Mouse (Mus musculus): ENCODE data around the gene Ift46. TPM values are rescaled to one million over a fixed set of nuclear protein-coding genes. Genes with fewer than 3 reads are reported as not detected.

Ift46 gene
- total and polyA plus RNA-seq, 3 experiments = 30.2 to 51.9 TPM; not detected in 1

GRCm38 (mm10) chr9:44748473-44748872, 19.2 kb upstream of the Ift46 start:
- no peak for TF ChIP-seq USF1 (IDR thresholded peaks at IDR 0.05; ENCODE audit: low read depth, low read length)
- TF ChIP-seq ZMIZ1 (IDR thresholded peaks at IDR 0.05; ENCODE audit: low read depth, low read length) = no peak
- no peak for TF ChIP-seq ETS1 (IDR thresholded peaks at IDR 0.05; ENCODE audit: low read depth, low read length)
- TF ChIP-seq KAT2A (conservative IDR thresholded peaks at IDR 0.05; ENCODE audit: low read depth, low read length) = no peak
- no peak for TF ChIP-seq POLR2AphosphoS5 (IDR thresholded peaks at IDR 0.05; ENCODE audit: borderline replicate concordance, low read depth, low read length)
- TF ChIP-seq GABPA (IDR thresholded peaks at IDR 0.05; ENCODE audit: low read depth, low read length) = no peak
- no peak for TF ChIP-seq NELFE (IDR thresholded peaks at IDR 0.05; ENCODE audit: low read depth, low read length)
- no peak for TF ChIP-seq TAL1 (IDR thresholded peaks at IDR 0.05; ENCODE audit: low read length)
- TF ChIP-seq ZNF384 (IDR thresholded peaks at IDR 0.05; ENCODE audit: low read depth, low read length) = no peak
- peaks cover 0 to 40% of the 10 kb centered on the region in 2 experiments; a peak in 2 of 4 replicates for H3K36me3 ChIP-seq (ENCODE audit: control insufficient read depth in 1 of 2, insufficient read depth in 2 of 2, low read length in 2 of 2)

GRCm38 (mm10) chr9:44760873-44761272, 6.8 kb upstream of the Ift46 start:
- Histone ChIP-seq H3K27me3 (ENCODE audit: control insufficient read depth in 1 of 2, insufficient read depth in 2 of 2, low read length in 2 of 2) (no peaks in the 10 kb centered on the region), H3K36me3 (ENCODE audit: control insufficient read depth in 1 of 2, insufficient read depth in 2 of 2, low read length in 2 of 2) (peaks cover 25 to 40% of the 10 kb centered on the region in 2 experiments), H3K9ac (ENCODE audit: control insufficient read depth, low read depth, low read length, poor library complexity, severe bottlenecking) (no peak overlapping the region), H3K9me3 (replicated peaks; ENCODE audit: insufficient read depth, low read length) (no peaks in the 10 kb centered on the region), H3K79me2 (ENCODE audit: control insufficient read depth, insufficient read depth, low read length, poor library complexity) (peaks cover 51% of the 10 kb centered on the region), H3K4me3 (ENCODE audit: control insufficient read depth in 1 of 2, insufficient read depth in 1 of 2, low read depth in 2 of 2, low read length in 2 of 2) (no peak overlapping the region), H3K27ac (ENCODE audit: control insufficient read depth, low read depth, low read length) (no peak overlapping the region), H3K4me1 (ENCODE audit: control insufficient read depth in 1 of 2, insufficient read depth in 2 of 2, low read length in 2 of 2) (peaks cover 5 to 11% of the 10 kb centered on the region in 2 experiments; a peak in 3 of 4 replicates)
- DNase-seq (ENCODE audit: low read depth, low spot score) = no peak
- TF ChIP-seq MEF2A (IDR thresholded peaks at IDR 0.05; ENCODE audit: extremely low read depth, insufficient replicate concordance, low read depth, low read length, poor library complexity, severe bottlenecking) = no peak
- TF ChIP-seq ETS1 (IDR thresholded peaks at IDR 0.05; ENCODE audit: low read depth, low read length) = no peak
- no peak for TF ChIP-seq EP300 (IDR thresholded peaks at IDR 0.05; ENCODE audit: low read depth in 1 of 2, low read length in 2 of 2)
- TF ChIP-seq SIN3A (IDR thresholded peaks at IDR 0.05; ENCODE audit: low read length) = no peak
- no peak for TF ChIP-seq ZNF384 (IDR thresholded peaks at IDR 0.05; ENCODE audit: low read depth, low read length)
- TF ChIP-seq BHLHE40 (IDR thresholded peaks at IDR 0.05; ENCODE audit: borderline replicate concordance, low read depth, low read length) = no peak
- no peak for TF ChIP-seq JUND (IDR thresholded peaks at IDR 0.05; ENCODE audit: low read depth, low read length)
- no peak for TF ChIP-seq MYC (IDR thresholded peaks at IDR 0.05; ENCODE audit: low read depth, low read length)
- TF ChIP-seq POLR2AphosphoS2 (IDR thresholded peaks at IDR 0.05; ENCODE audit: low read length) = no peak
- no peak for TF ChIP-seq CTCF (IDR thresholded peaks at IDR 0.05 in 2 of 3, conservative IDR thresholded peaks at IDR 0.05 in 1 of 3; ENCODE audit: control insufficient read depth in 1 of 3, insufficient read depth in 1 of 3, low read depth in 2 of 3, low read length in 3 of 3, poor library complexity in 1 of 3, severe bottlenecking in 1 of 3)
- no peak for TF ChIP-seq USF1 (IDR thresholded peaks at IDR 0.05; ENCODE audit: low read depth, low read length)
- TF ChIP-seq POLR2A (IDR thresholded peaks at IDR 0.05; ENCODE audit: control insufficient read depth in 1 of 2, insufficient read depth in 1 of 2, low read depth in 1 of 2, low read length in 2 of 2, poor library complexity in 1 of 2) = no peak
- no peak for TF ChIP-seq MAFK (IDR thresholded peaks at IDR 0.05; ENCODE audit: borderline replicate concordance, low read depth, low read length)
- TF ChIP-seq E2F4 (IDR thresholded peaks at IDR 0.05; ENCODE audit: borderline replicate concordance, low read depth, low read length) = no peak
- TF ChIP-seq CHD2 (IDR thresholded peaks at IDR 0.05; ENCODE audit: low read length) = no peak

More at GRCm38 (mm10) chr9:44748473-44748872, 19.2 kb upstream of the Ift46 start:
- Histone ChIP-seq H3K27me3 (ENCODE audit: control insufficient read depth in 1 of 2, insufficient read depth in 2 of 2, low read length in 2 of 2) (no peaks in the 10 kb centered on the region), H3K4me3 (ENCODE audit: control insufficient read depth in 1 of 2, insufficient read depth in 1 of 2, low read depth in 2 of 2, low read length in 2 of 2) (no peak overlapping the region), H3K4me1 (ENCODE audit: control insufficient read depth in 1 of 2, insufficient read depth in 2 of 2, low read length in 2 of 2) (no peaks in the 10 kb centered on the region), H3K79me2 (ENCODE audit: control insufficient read depth, insufficient read depth, low read length, poor library complexity) (0 out of 2 replicates have a peak, but pooled peaks cover 1% of the 10 kb centered on the region), H3K9me3 (replicated peaks; ENCODE audit: insufficient read depth, low read length) (no peaks in the 10 kb centered on the region), H3K27ac (ENCODE audit: control insufficient read depth, low read depth, low read length) (no peak overlapping the region), H3K9ac (ENCODE audit: control insufficient read depth, low read depth, low read length, poor library complexity, severe bottlenecking) (no peak overlapping the region)
- no peak for DNase-seq (ENCODE audit: low read depth, low spot score)
